Mouse (Mus musculus) MEL (cell line): ENCODE results near the gene Stap2.

Experiments
- E2F4 ChIP-seq: IDR thresholded peaks from 2 replicates; pipeline ENCODE4 v1.6.1; 2011; ENCODE audit warnings: low read depth, low read length, improper control_type of control experiment, borderline replicate concordance
- RCOR1 ChIP-seq: IDR thresholded peaks from 2 replicates; pipeline ENCODE4 v1.6.1; 2012; ENCODE audit warnings: low read depth, mild to moderate bottlenecking, inconsistent platforms, low read length, improper control_type of control experiment

- TF ChIP-seq RCOR1 (no peak), E2F4 (no peak)
Observed at GRCm38 (mm10) chr17:56032831-56033230, 27.4 kb upstream of the Stap2 start.
